ENCODE assay signal across 8 mouse cellular contexts in the genomic region with DNA sequence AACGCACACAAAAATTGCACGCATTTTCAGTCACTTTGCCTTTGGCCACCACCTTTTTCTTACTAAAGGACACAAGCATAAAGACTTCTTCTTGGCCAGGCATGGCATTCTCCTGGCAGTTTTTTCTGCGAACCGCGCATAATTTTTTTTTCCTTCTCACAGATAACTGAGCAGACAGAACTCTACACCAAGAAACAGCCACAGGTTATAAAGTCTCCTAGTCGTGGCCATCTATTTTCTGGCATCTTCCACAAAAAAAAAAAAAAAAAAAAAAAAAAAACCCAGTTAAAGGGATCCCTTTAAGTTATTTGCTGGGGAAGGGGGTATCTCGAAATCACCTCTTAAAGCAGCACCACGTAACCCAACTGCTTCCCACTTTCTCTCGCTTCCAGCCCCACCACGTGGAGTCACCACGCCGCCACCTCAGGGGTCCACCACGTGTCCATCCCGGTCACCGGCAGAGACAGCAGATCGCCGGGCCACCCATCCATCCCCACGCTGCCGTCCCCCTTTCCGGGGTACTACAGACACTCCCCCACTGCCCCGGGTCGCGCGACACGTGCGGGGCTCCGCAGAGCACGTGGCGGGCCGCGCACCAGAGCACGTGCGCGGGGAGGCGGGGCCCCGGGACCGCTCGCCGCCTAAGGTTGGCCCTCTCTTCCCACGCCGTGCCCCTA. TPM values are rescaled to one million over a fixed set of nuclear protein-coding genes. Genes with fewer than 3 reads are reported as not detected.
DNase-seq lines count a peak whose midpoint lies in the region; ATAC-seq and TF ChIP-seq lines count a peak whose summit lies in the region.

No protein-coding gene starts in this region.

- ATAC-seq in forebrain, embryonic 16.5 days, result peak; percentile 54
- ATAC-seq in liver, postnatal 0 days, result no peak; the same call in 1 of the 2 replicates
- no peak for ATAC-seq in CD4-positive, CD25-positive, alpha-beta regulatory T cell, adult 4 months

- no peak for TF ChIP-seq CTCF in ES-Bruce4 (IDR thresholded peaks at IDR 0.05; ENCODE audit: low read depth, low read length)
- TF ChIP-seq CTCF in liver, postnatal 0 days (IDR thresholded peaks at IDR 0.05; ENCODE audit: low read depth), result no peak

- H3K4me3 ChIP-seq in heart, embryonic 10.5 days, result peak overlapping the region; percentile 95
- peak overlapping the region; percentile 93 for H3K4me3 ChIP-seq in ES-Bruce4 (ENCODE audit: low read depth, low read length)
- H3K4me3 ChIP-seq in forebrain, embryonic 16.5 days (replicated peaks; ENCODE audit: low read length), result peak overlapping the region; percentile 91
- H3K4me3 ChIP-seq in liver, postnatal 0 days (ENCODE audit: low read depth, low read length), result peak overlapping the region; percentile 94

- H3K9me3 ChIP-seq in heart, embryonic 10.5 days, result no peaks in the 10 kb centered on the region
- H3K9me3 ChIP-seq in ES-Bruce4 (replicated peaks; ENCODE audit: control insufficient read depth, insufficient read depth, low read length, poor library complexity, severe bottlenecking), result no peaks in the 10 kb centered on the region
- H3K9me3 ChIP-seq in forebrain, embryonic 16.5 days (ENCODE audit: control insufficient read depth, low read length), result no peaks in the 10 kb centered on the region
- H3K9me3 ChIP-seq in liver, postnatal 0 days (ENCODE audit: low read length), result no peaks in the 10 kb centered on the region

- H3K27me3 ChIP-seq in heart, embryonic 10.5 days (ENCODE audit: insufficient read depth, poor library complexity, severe bottlenecking), result no peaks in the 10 kb centered on the region
- H3K27me3 ChIP-seq in ES-Bruce4 (ENCODE audit: control insufficient read depth, insufficient read depth, low read length, poor library complexity, severe bottlenecking), result no peaks in the 10 kb centered on the region
- H3K27me3 ChIP-seq in forebrain, embryonic 16.5 days (replicated peaks; ENCODE audit: control insufficient read depth, insufficient read depth, low read length), result no peaks in the 10 kb centered on the region
- no peaks in the 10 kb centered on the region for H3K27me3 ChIP-seq in liver, postnatal 0 days (ENCODE audit: insufficient read depth, low read length)

- peak overlapping the region; percentile 98 for H3K27ac ChIP-seq in heart, embryonic 10.5 days
- H3K27ac ChIP-seq in ES-Bruce4 (ENCODE audit: insufficient read depth, low read length), result peak overlapping the region; percentile 70
- H3K27ac ChIP-seq in forebrain, embryonic 16.5 days (ENCODE audit: low read length), result peak overlapping the region; percentile 100
- peak overlapping the region; percentile 100 for H3K27ac ChIP-seq in liver, postnatal 0 days (ENCODE audit: low read depth)

- under 1% methylated on average over 32 of the region's 41 CpGs for WGBS in heart, embryonic 10.5 days
- under 1% methylated on average over 36 of the region's 41 CpGs for WGBS in forebrain, embryonic 16.5 days
- WGBS in liver, postnatal 0 days (ENCODE audit: insufficient replicate concordance), result under 1% methylated on average over 41 of the region's 41 CpGs

- H3K9ac ChIP-seq in ES-Bruce4 (ENCODE audit: low read depth, poor library complexity, severe bottlenecking), result peak overlapping the region; percentile 94
- H3K9ac ChIP-seq in forebrain, embryonic 16.5 days (replicated peaks; ENCODE audit: low read depth, low read length), result peak overlapping the region; percentile 94
- peak overlapping the region; percentile 92 for H3K9ac ChIP-seq in liver, postnatal 0 days (replicated peaks)

- DNase-seq in heart, embryonic 10.5 days (ENCODE audit: low spot score), result no peak
- no peak for DNase-seq in heart, adult 8-10 months (ENCODE audit: low spot score)
- no peak for DNase-seq in liver, postnatal 0 days
- no peak for DNase-seq in thymus, postnatal 4 days
- DNase-seq in layer of hippocampus, postnatal 36 days, result no peak

- no peak for TF ChIP-seq EP300 in ES-Bruce4 (IDR thresholded peaks at IDR 0.05; ENCODE audit: insufficient read depth, low read depth, low read length)
- TF ChIP-seq EP300 in liver, postnatal 0 days (IDR thresholded peaks at IDR 0.05; ENCODE audit: low read depth), result no peak

- peaks cover 47% of the 10 kb centered on the region for H3K36me3 ChIP-seq in heart, embryonic 10.5 days
- H3K36me3 ChIP-seq in ES-Bruce4 (ENCODE audit: control insufficient read depth, insufficient read depth, low read length, poor library complexity, severe bottlenecking), result peaks cover 49% of the 10 kb centered on the region
- peaks cover 28% of the 10 kb centered on the region for H3K36me3 ChIP-seq in forebrain, embryonic 16.5 days (ENCODE audit: control insufficient read depth, insufficient read depth)
- H3K36me3 ChIP-seq in liver, postnatal 0 days (replicated peaks; ENCODE audit: insufficient read depth, low read length), result peaks cover 44% of the 10 kb centered on the region

- H3K4me1 ChIP-seq in heart, embryonic 10.5 days, result peaks cover 14% of the 10 kb centered on the region
- H3K4me1 ChIP-seq in ES-Bruce4 (ENCODE audit: control insufficient read depth, insufficient read depth, low read length), result peaks cover 3% of the 10 kb centered on the region
- H3K4me1 ChIP-seq in forebrain, embryonic 16.5 days (replicated peaks; ENCODE audit: control insufficient read depth, insufficient read depth, low read length), result peaks cover 18% of the 10 kb centered on the region
- H3K4me1 ChIP-seq in liver, postnatal 0 days (ENCODE audit: insufficient read depth), result peaks cover 14% of the 10 kb centered on the region

- H3K4me2 ChIP-seq in forebrain, embryonic 16.5 days (ENCODE audit: low read length), result peak overlapping the region; percentile 84
- peak overlapping the region; percentile 99 for H3K4me2 ChIP-seq in liver, postnatal 0 days (ENCODE audit: low read depth, low read length)

- no peak for TF ChIP-seq POLR2A in ES-Bruce4 (IDR thresholded peaks at IDR 0.05; ENCODE audit: insufficient read depth, low read length)

RNA-seq across cellular contexts. Expression of gene Ncl, which starts 0.8 kb away (rescaled TPM):
- polyA plus RNA-seq in heart, embryonic 10.5 days (2016; fragmentation: Nextera tagmentation; extraction: Ambion mirVana), result 345 and 518 TPM in 2 replicates
- 100 to 1,000 TPM; 111 to 154 (median 130) TPM for total RNA-seq in heart, adult 8-10 months (2022)
- 1,350 and 1,473 TPM in 2 replicates for polyA plus RNA-seq in ES-Bruce4 (2011; ENCODE audit: insufficient read depth, insufficient read length, low read depth, missing spikeins)
- 227 and 228 TPM in 2 replicates for polyA plus RNA-seq in forebrain, embryonic 16.5 days (2015; fragmentation: Nextera tagmentation; extraction: Ambion mirVana)
- 169 and 175 TPM in 2 replicates for polyA plus RNA-seq in liver, postnatal 0 days (2015; fragmentation: Nextera tagmentation; extraction: Ambion mirVana)
- 100 to 1,000 TPM; 304 to 334 TPM for polyA plus RNA-seq in CD4-positive, CD25-positive, alpha-beta regulatory T cell, adult 4 months (2017; shearing (Covaris generic))
- total RNA-seq in layer of hippocampus, postnatal 36 days (2021), result 100 to 1,000 TPM; 136 to 137 TPM

RNA-seq across cellular contexts. Expression of gene B3gnt7, which starts 55.7 kb away (rescaled TPM):
- polyA plus RNA-seq in heart, embryonic 10.5 days (2016; fragmentation: Nextera tagmentation; extraction: Ambion mirVana), result 6.6 and 8.1 TPM in 2 replicates
- total RNA-seq in heart, adult 8-10 months (2022), result under 1 TPM; 0.38 to 0.81 (median 0.51) TPM
- 54.9 and 55.3 TPM in 2 replicates for polyA plus RNA-seq in ES-Bruce4 (2011; ENCODE audit: insufficient read depth, insufficient read length, low read depth, missing spikeins)
- polyA plus RNA-seq in forebrain, embryonic 16.5 days (2015; fragmentation: Nextera tagmentation; extraction: Ambion mirVana), result 3.8 and 6.7 TPM in 2 replicates
- 0.46 and 1.0 TPM in 2 replicates for polyA plus RNA-seq in liver, postnatal 0 days (2015; fragmentation: Nextera tagmentation; extraction: Ambion mirVana)
- polyA plus RNA-seq in CD4-positive, CD25-positive, alpha-beta regulatory T cell, adult 4 months (2017; shearing (Covaris generic)), result not detected
- 1 to 10 TPM; 1.2 to 1.6 TPM for total RNA-seq in layer of hippocampus, postnatal 36 days (2021)
